Mouse (Mus musculus) thymus, postnatal 0 days (tissue): ENCODE data around the gene Amd1. TPM values are rescaled to one million over a fixed set of nuclear protein-coding genes. Genes with fewer than 3 reads are reported as not detected.
A peak's percentile ranks its signal among the peaks of the same experiment; 100 is the strongest.

Source experiments
- DNase-seq: peaks from one replicate; pipeline ENCODE4 v3.0.0-alpha.2; 2015; ENCODE audit warnings: low spot score
- polyA plus RNA-seq: library from polyadenylated mRNA; unstranded; fragments of >200 nt; fragmentation: Nextera tagmentation; extraction: Ambion mirVana; gene quantifications from 2 replicates; pipeline ENCODE4 v1.2.1, GENCODE M21; 2015

Gene Amd1
- polyA plus RNA-seq, 1 experiment from 2014 or later, result 40.1 TPM

GRCm38 (mm10) chr10:40301181-40302075 is 558 bp downstream of the Amd1 start:
- DNase-seq, result peak; percentile 58

DNA sequence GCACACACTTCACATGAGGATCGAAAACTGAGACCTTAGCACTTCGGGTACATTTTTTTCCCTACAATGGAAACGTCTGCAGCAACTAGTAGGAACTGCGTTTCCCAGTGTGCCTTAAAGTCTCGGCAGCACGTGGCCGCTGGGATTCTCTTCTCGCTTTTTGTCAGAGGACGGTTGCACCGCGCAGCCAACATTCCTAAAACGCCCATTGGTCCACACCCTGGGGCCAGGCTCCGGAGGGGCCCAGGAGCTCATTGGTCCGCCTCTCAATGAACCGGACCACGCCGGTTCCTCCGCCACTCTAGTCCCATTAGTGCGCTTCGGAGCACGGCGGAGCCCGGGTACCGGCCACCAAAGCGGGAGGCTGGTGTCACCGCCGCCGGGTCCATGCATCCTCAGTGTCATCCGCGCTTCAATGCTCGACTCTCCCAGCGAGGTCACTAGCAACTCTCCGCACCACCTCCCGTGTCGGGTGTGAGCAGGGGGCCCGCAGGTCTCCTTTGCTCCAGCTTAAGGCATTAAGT is 1.3 kb downstream of the Amd1 start:
- peak; percentile 53 for DNase-seq

- DNase-seq, result no peak
Observed at GRCm38 (mm10) chr10:40292640-40293039, 9.3 kb downstream of the Amd1 start.

- DNase-seq, result no peak
Observed at GRCm38 (mm10) chr10:40286767-40287166, 15.2 kb downstream of the Amd1 start.

- DNase-seq, result no peak
Observed at GRCm38 (mm10) chr10:40285571-40285970, 16.4 kb downstream of the Amd1 start.

GRCm38 (mm10) chr10:40284997-40285396 is 17.0 kb downstream of the Amd1 start:
- DNase-seq, result no peak

- DNase-seq, result no peak
Observed at GRCm38 (mm10) chr10:40284179-40284831, 17.7 kb downstream of the Amd1 start.

DNA sequence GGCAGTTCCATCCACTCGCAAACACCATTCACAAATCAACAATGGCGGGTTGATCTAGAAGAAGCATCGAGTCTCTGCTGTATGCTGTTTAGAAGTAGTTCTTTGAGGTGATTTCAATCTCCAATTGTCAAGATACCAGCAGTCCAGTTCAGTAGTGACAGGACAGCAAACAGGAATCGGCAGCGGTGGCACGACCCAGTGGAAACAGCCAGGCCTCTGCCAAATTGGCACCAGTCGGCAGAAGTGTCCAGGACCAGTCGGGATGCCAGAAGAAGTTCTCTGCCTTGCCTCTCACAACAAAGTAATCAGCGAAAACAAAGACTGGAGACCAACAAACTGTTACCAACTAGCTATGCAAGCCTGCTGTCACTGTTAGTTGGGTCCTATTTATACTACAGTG is 18.4 kb downstream of the Amd1 start:
- no peak for DNase-seq

- DNase-seq, result no peak
Observed at GRCm38 (mm10) chr10:40281565-40281964, 20.4 kb downstream of the Amd1 start.

DNA sequence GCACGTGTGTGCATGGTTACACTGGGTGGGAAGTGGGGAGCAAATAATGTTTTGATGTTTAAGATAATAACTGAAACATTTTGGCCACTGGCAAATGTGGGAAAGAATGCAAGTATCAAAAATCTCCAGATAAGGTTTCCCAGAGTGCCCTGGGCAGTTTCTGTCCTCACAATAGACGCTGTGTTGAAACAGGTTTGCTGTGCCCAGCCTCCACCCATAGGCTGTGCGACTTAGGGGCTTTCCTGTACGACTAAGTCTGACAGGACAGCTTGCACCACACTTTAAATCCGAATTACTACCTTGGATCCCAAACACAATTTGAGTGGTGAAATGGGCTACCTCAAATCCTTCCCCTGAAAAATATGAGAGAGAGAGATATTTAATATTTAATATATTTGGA is 23.7 kb downstream of the Amd1 start:
- no peak for DNase-seq

GRCm38 (mm10) chr10:40275991-40276390 is 26.0 kb downstream of the Amd1 start:
- DNase-seq, result peak; percentile 31

DNA sequence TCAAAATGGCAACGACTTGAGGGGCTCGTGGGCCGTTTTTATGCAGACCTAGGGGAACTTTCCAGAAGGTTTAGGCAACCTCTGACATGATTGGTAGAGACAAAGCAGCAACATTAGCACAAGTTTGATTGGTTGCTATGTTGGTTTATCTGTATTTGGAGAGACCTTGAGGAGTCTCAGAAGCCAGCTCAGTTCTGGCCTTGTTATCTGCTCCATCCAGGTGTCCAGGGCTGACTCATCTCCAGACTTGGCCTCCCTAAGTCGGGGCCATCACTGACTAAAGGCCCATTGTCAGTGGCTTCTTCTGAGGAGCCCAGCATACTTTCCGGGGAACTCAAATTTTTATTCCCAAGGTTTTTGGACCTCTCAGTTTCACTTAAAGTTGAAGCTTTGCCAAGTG is 28.0 kb downstream of the Amd1 start:
- no peak for DNase-seq

GRCm38 (mm10) chr10:40271216-40271615 is 30.8 kb downstream of the Amd1 start:
- DNase-seq, result no peak

- DNase-seq, result no peak
Observed at GRCm38 (mm10) chr10:40264920-40265319, 37.1 kb downstream of the Amd1 start.

- DNase-seq, result no peak
Observed at GRCm38 (mm10) chr10:40263691-40264090, 38.3 kb downstream of the Amd1 start.

- DNase-seq, result no peak
Observed at GRCm38 (mm10) chr10:40262200-40262599, 39.8 kb downstream of the Amd1 start.

DNA sequence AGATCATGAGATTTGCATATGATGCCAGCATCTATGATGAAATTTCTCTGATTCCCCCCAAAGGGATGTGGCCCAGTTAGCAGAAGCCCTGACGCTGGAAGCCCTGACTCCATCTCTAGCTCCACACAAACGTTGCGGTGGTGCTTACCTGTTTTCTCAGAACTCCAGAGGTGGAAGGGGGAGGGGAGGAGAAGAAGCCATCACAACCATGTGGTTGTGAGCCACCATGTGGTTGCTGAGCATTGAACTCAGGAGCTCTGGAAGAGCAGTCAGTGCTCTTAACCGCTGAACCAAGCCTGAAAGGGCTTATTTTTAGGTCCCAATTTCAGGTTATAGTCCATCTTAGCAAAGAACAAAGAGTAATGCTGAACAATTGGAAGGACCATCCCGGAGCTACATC is 41.7 kb downstream of the Amd1 start:
- DNase-seq, result no peak

- DNase-seq, result peak; percentile 8
Observed at GRCm38 (mm10) chr10:40259542-40259941, 42.4 kb downstream of the Amd1 start.

GRCm38 (mm10) chr10:40258976-40259375 is 43.0 kb downstream of the Amd1 start:
- DNase-seq, result peak; percentile 55

- peak; percentile 94 for DNase-seq
Observed at GRCm38 (mm10) chr10:40258401-40258966, 43.5 kb downstream of the Amd1 start.

DNA sequence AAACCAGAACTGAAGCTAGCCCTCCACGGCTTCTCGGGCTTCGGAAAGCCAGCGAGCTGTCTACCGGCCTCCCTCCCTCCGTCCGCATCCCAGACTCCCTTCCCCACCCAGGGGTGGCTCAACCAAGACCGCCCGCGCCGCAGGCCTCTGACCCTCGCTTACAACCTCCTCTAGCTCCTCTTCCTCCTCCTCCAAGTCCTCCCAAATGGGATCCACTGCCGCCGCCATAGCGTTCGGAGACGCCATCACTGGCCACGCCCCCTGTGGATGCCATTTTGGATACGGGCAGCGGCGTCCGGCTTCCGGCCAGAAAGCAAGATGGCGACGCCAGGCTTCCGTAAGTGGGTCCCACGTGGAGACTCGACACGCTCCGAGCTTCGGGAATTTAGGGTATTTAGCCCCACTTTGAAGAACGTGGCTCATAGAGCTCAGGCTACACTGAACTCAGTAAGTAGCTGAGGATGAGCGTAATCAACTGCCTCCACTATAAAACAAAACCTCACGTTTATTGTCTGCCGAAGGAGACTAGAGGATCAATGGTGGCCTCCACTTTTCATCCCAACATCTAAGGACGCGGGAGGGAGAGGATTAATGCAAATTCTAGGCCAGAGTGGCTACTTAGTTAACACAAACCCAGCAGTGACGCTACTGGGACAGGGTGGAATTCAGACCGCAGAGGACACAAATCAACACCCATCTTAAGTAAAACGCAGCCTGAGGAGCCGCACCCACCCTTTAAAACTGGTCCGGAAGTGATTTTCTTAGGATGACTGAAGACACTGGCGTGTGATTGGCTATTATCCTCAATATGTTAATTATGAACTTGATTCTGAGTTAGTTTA is 44.4 kb downstream of the Amd1 start, which contains the start of gene Gtf3c6:
Gene Gtf3c6 (minus strand): TSS at position 695 of the 842 bp plus-strand sequence.
- peak; percentile 94 for DNase-seq
